Mouse (Mus musculus) heart, embryonic 14.5 days (tissue): ENCODE measurements around the gene Traf4. TPM values are rescaled to one million over a fixed set of nuclear protein-coding genes. Genes with fewer than 3 reads are reported as not detected.

Experiments
- ATAC-seq: fragments of 200-750 bp; cut with Nextera tagmentation; 2 replicates; pipeline ENCODE4 v1.8.0; 2017; ENCODE audit warnings: low read depth, moderate TSS enrichment; ENCODE audit not compliant: insufficient number of reproducible peaks, insufficient read depth, low FRiP score
- H3K27ac ChIP-seq, 2 experiments: fragments of 200-500 bp in 1 of 2; fragments of 300-500 bp in 1 of 2; sonication (generic) in 1 of 2; replicated peaks in 1 of 2; 2 replicates each; pipeline ENCODE4 v1.5.1; 2012 to 2014; ENCODE audit warnings: low read depth in 2 of 2, low read length in 2 of 2, control low read depth in 1 of 2, mild to moderate bottlenecking in 1 of 2, mixed read lengths in 1 of 2; ENCODE audit not compliant: control insufficient read depth in 1 of 2, insufficient read depth in 1 of 2
- H3K27me3 ChIP-seq: fragments of 300-500 bp; sonication (generic); 2 replicates; pipeline ENCODE4 v1.6.1; 2014; ENCODE audit warnings: mild to moderate bottlenecking, low read length, control low read depth; ENCODE audit not compliant: control insufficient read depth, insufficient read depth
- H3K36me3 ChIP-seq: fragments of 300-500 bp; sonication (generic); 2 replicates; pipeline ENCODE4 v1.6.1; 2014; ENCODE audit warnings: mild to moderate bottlenecking, control low read depth, low read length, mixed read lengths; ENCODE audit not compliant: control insufficient read depth, insufficient read depth
- H3K4me1 ChIP-seq, 2 experiments: fragments of 200-500 bp in 1 of 2; fragments of 300-500 bp in 1 of 2; sonication (generic) in 1 of 2; 2 replicates each; pipeline ENCODE4 v1.6.1; 2012 to 2014; ENCODE audit warnings: low read length in 2 of 2, control low read depth in 1 of 2, mixed read lengths in 1 of 2; ENCODE audit not compliant: control insufficient read depth in 2 of 2, insufficient read depth in 2 of 2
- H3K4me2 ChIP-seq: fragments of 300-500 bp; sonication (generic); 2 replicates; pipeline ENCODE4 v1.6.1; 2014; ENCODE audit warnings: mild to moderate bottlenecking, low read length
- H3K4me3 ChIP-seq, 2 experiments: fragments of 200-500 bp in 1 of 2; fragments of 300-500 bp in 1 of 2; sonication (generic) in 1 of 2; 2 replicates each; pipeline ENCODE4 v1.5.1; 2012 to 2014; ENCODE audit warnings: low read length in 2 of 2, mild to moderate bottlenecking in 2 of 2, control low read depth in 1 of 2, low read depth in 1 of 2, moderate library complexity in 1 of 2; ENCODE audit not compliant: control insufficient read depth in 1 of 2, insufficient read depth in 1 of 2
- H3K9ac ChIP-seq: fragments of 300-500 bp; sonication (generic); 2 replicates; pipeline ENCODE4 v1.6.1; 2014; ENCODE audit warnings: mild to moderate bottlenecking, low read length
- H3K9me3 ChIP-seq: fragments of 300-500 bp; sonication (generic); 2 replicates; pipeline ENCODE4 v1.6.1; 2016; ENCODE audit warnings: low read length, control low read depth; ENCODE audit not compliant: control insufficient read depth
- WGBS: fragments of 180-500 bp; shearing (Covaris S2); extraction: QIAGEN DNeasy Blood & Tissue Kit; methylation state at CpG from one replicate; pipeline ENCODE4 v1.1.7; 2014; 5-methylcytosine and 5-hydroxymethylcytosine counted together
- polyA plus RNA-seq: library from polyadenylated mRNA; unstranded; fragments of >200 nt; fragmentation: Nextera tagmentation; extraction: Ambion mirVana; gene quantifications from 2 replicates; pipeline ENCODE4 v1.2.1, GENCODE M21; 2014

Traf4 gene
- polyA plus RNA-seq, 1 experiment from 2014 or later: 25.6 TPM

DNA sequence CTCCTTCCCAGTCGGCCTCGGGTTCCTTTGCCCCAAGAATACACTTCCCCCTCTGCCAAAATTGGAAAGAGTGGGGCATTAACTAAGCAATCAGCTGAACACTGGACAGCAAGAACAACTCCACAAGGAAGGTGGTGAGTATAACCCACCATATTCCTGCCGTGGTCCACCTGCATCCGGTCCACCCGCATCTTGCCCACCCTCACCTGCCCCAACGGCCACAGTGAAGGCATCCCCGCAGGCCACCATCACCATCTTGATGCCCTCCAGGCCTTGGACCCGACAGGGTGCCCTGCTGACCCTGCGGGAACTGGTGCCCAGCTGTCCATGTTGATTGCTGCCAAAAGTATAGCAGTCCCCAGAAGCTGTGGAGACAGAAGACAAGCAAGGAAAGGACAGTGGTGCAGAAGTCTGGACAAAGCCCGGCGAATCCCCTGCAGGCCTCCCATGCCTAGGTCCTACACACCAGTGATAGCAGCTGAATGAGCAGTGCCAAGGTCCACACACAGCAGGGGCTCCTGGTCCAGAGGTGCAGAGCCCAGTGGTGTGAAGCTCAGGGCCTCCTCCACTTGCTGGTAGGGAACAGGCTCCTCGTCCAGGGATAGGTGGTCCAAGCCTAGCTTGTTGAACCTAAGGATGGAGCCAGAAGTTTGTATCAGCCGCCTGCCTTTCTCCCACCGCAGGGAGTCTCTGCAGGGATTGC lies 2.0 kb upstream of the Traf4 start:
- Histone ChIP-seq H3K4me3 (no peak overlapping the region), H3K36me3 (peaks cover 2% of the 10 kb centered on the region; the same call in 1 of the 2 replicates), H3K27ac (no peak overlapping the region), H3K27me3 (no peaks in the 10 kb centered on the region), H3K4me2 (no peak overlapping the region), H3K9me3 (no peaks in the 10 kb centered on the region), H3K9ac (no peak overlapping the region), H3K4me1 (peaks cover 16 to 25% of the 10 kb centered on the region in 2 experiments; a peak in 3 of 4 replicates)
- ATAC-seq: no peak
- 89% methylated on average over 14 of the region's 14 CpGs for WGBS

DNA sequence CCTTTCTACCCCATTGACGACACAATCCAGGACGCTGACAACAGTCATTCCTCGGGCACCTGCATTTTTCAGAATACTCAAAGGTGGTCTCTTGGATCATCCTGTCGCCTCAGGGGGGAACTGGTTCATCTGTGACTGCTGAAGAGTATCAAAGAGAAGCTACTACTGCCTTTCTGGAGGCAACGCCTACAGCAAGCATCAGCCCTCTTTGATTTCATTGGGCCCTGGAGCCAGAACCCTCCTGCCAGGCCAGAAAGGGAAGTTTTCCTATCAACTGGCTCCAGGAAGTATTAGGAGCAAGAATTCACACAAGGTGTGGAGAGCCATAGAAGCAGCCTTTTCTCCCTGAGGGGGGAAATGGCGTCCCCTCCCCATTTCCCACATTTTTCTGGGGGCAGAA lies 1.3 kb upstream of the Traf4 start:
- Histone ChIP-seq H3K36me3 (peaks cover 10% of the 10 kb centered on the region), H3K4me2 (no peak overlapping the region), H3K27me3 (no peaks in the 10 kb centered on the region), H3K9me3 (no peaks in the 10 kb centered on the region), H3K4me1 (peaks cover 16 to 30% of the 10 kb centered on the region in 2 experiments; a peak in 3 of 4 replicates), H3K4me3 (no peak overlapping the region), H3K27ac (no peak overlapping the region), H3K9ac (no peak overlapping the region)
- 68% methylated on average over 6 of the region's 6 CpGs for WGBS
- ATAC-seq: no peak

DNA sequence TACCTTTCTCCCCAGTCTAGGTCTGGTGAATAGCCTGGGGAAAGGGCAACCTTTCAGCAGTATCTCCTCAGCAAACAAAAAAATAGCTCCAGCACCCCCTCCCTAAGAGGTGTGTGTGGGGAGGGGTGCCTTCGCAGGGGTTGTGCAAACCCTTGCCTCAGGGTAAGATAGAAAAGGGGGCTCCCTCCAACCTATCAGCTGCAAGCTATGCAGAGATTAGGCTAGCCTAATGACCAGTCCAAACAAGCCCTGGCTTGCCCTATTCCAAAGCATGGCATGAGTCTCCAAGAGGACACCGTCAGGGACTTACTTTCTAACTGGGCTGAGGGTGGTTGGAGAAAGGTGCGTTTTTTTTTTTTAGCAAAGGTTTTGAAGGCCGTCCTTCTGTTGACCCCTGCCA lies 772 bp upstream of the Traf4 start:
- H3K27ac ChIP-seq: peak overlapping the region; percentile 72 to 96
- no peaks in the 10 kb centered on the region for H3K9me3 ChIP-seq
- H3K4me2 ChIP-seq: peak overlapping the region; percentile 93
- peak overlapping the region; percentile 97 for H3K9ac ChIP-seq
- peaks cover 14% of the 10 kb centered on the region for H3K36me3 ChIP-seq
- peaks cover 16 to 30% of the 10 kb centered on the region in 2 experiments; a peak in 3 of 4 replicates for H3K4me1 ChIP-seq
- H3K27me3 ChIP-seq: no peaks in the 10 kb centered on the region
- H3K4me3 ChIP-seq: peak overlapping the region in 1 of 2 experiments; percentile 96; a peak in 3 of 4 replicates
- ATAC-seq: no peak
- 43% methylated on average over 4 of the region's 4 CpGs for WGBS

DNA sequence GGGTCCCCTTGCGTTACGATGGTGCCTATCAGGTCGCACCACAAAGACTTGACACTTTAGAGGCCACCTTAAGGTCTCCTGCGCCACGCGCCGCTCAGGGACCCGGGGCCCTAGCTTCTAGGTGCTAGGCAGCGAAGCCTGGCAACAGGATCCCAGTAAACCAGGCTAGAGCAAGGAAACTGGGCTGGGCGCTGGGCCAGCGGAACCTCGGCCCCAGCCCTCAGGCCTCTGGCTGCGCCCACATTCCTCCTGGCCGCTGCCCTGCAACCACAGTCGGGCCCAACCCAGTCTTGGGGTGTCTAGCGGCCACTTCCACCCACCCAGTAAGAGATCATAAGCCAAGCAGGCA lies 346 bp upstream of the Traf4 start:
- H3K36me3 ChIP-seq: peaks cover 19% of the 10 kb centered on the region
- WGBS: 6% methylated on average over 16 of the region's 16 CpGs
- ATAC-seq: peak; percentile 8; the same call in 1 of the 2 replicates

DNA sequence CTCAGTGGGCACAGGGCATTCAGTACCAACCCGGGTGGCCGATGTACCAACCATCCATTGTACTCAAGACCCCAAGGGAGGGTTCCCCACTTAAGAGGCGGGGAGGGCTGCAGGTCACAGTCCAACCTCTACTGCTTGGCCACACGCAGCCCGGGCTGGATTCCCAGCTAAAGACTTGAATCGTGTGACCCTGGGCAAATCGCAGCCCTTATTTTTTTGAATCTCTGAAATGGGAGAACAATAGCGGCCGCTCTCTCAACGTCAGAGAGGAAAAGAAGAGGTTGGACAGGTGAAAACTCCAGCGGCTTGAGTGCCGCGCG lies 825 bp downstream of the Traf4 start:
- Histone ChIP-seq H3K9me3 (no peaks in the 10 kb centered on the region), H3K36me3 (peaks cover 30% of the 10 kb centered on the region), H3K27me3 (no peaks in the 10 kb centered on the region), H3K9ac (peak overlapping the region; percentile 97), H3K27ac (peak overlapping the region; percentile 94 to 96), H3K4me3 (peak overlapping the region; percentile 83 to 96), H3K4me1 (peaks cover 16 to 30% of the 10 kb centered on the region in 2 experiments; a peak in 3 of 4 replicates), H3K4me2 (peak overlapping the region; percentile 93)
- WGBS: under 1% methylated on average over 14 of the region's 14 CpGs
- ATAC-seq: no peak

More for the DNA sequence above, 346 bp upstream of the Traf4 start:
- H3K4me1 ChIP-seq: peaks cover 16 to 30% of the 10 kb centered on the region in 2 experiments; a peak in 3 of 4 replicates
- no peaks in the 10 kb centered on the region for H3K9me3 ChIP-seq
- peak overlapping the region; percentile 72 to 96 for H3K27ac ChIP-seq
- peak overlapping the region; percentile 93 for H3K4me2 ChIP-seq
- no peaks in the 10 kb centered on the region for H3K27me3 ChIP-seq
- H3K9ac ChIP-seq: peak overlapping the region; percentile 97
- H3K4me3 ChIP-seq: peak overlapping the region; percentile 83 to 96

DNA sequence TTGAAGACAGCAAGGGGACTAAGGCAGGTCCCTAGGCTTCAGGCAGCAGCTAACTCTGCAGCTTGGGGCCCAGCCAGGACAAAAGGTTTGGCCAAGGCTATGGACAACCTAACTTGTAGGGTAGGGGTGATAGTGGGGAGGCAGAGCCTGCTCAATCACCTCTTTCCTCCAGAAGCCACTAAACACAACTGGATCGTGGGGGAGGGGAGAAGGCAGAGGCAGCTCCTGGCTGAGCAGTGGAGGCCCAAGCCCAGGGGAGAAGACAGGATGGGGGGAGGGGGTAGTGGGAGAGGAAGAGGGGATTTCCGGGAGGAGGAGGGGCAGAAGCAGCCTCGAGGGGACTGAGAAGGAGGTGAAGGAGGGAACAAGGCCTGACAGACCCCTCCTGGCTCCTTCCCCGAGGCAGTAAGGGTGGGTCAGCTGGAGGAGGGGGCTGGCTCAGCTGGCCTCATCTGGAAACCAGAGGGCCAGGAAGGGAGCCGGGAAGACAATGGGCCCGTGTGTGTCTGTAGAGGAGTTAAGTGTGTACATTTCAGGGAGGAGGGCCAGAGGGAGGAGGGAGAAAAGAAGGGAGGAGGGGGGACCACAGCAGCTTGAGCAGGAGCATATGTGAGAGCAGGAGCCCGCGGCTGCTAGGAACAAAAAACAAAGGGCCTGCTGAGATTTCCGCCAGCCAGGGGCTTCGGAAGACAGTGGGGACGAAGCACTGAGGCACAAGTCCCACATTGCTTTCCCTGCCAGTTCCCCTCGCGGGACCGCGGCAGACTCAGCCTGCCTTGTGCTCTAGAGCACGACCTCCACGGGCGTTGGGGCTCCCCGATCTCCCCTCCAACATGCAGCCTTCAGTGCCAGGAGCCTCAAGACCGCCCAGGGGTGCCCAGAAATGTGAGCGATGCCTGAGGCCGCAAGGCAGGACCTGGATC lies 1.4 kb downstream of the Traf4 start:
- peaks cover 36% of the 10 kb centered on the region for H3K36me3 ChIP-seq
- under 1% methylated on average over 22 of the region's 22 CpGs for WGBS
- H3K9ac ChIP-seq: peak overlapping the region; percentile 97
- H3K4me2 ChIP-seq: peak overlapping the region; percentile 93
- no peaks in the 10 kb centered on the region for H3K27me3 ChIP-seq
- ATAC-seq: peak; percentile 64
- peaks cover 13 to 30% of the 10 kb centered on the region in 2 experiments; a peak in 3 of 4 replicates for H3K4me1 ChIP-seq
- peak overlapping the region; percentile 94 to 96 for H3K27ac ChIP-seq
- peak overlapping the region; percentile 83 to 96 for H3K4me3 ChIP-seq
- no peaks in the 10 kb centered on the region for H3K9me3 ChIP-seq

DNA sequence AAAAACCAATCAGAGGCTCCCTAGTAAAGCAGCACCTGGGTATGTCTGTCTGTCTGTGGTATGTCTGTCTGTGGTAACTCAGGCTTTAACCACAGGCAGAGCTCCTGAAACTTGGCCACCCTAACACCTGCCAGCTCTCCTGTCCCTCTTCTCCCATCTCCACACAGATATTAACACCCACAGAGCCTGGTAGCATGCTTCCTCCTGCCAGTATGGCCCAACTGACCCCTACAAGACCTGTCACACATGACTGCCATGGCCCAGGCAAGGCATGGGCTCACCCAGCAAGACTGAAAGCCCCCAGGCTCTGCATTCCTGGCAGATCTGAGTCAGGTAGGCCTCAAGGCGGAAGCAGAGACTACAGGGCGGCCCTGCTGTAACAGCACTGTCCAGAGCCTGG lies 2.3 kb downstream of the Traf4 start:
- peak overlapping the region; percentile 93 for H3K4me2 ChIP-seq
- H3K4me1 ChIP-seq: peaks cover 13 to 30% of the 10 kb centered on the region in 2 experiments; a peak in 3 of 4 replicates
- no peaks in the 10 kb centered on the region for H3K27me3 ChIP-seq
- H3K9ac ChIP-seq: peak overlapping the region; percentile 97
- no peak for ATAC-seq
- H3K9me3 ChIP-seq: no peaks in the 10 kb centered on the region
- peak overlapping the region; percentile 83 to 96 for H3K4me3 ChIP-seq
- 67% methylated on average over 2 of the region's 2 CpGs for WGBS
- peak overlapping the region; percentile 94 to 96; a peak in 3 of 4 replicates for H3K27ac ChIP-seq
- peaks cover 45% of the 10 kb centered on the region for H3K36me3 ChIP-seq
